Mouse (Mus musculus) cortical plate, adult 2 months (tissue): ENCODE measurements around the gene Elk4.

Experiments
- CTCF ChIP-seq: fragments of 200-500 bp; IDR thresholded peaks from 2 replicates; pipeline ENCODE4 v1.5.1; 2011; ENCODE audit warnings: mild to moderate bottlenecking, control low read depth, low read length; ENCODE audit not compliant: insufficient read depth; ENCODE audit errors: extremely low read depth
- POLR2A ChIP-seq: fragments of 200-500 bp; IDR thresholded peaks from 2 replicates; pipeline ENCODE4 v1.6.1; 2011; ENCODE audit warnings: mild to moderate bottlenecking, low read length, control low read depth; ENCODE audit not compliant: insufficient read depth; ENCODE audit errors: extremely low read depth

DNA sequence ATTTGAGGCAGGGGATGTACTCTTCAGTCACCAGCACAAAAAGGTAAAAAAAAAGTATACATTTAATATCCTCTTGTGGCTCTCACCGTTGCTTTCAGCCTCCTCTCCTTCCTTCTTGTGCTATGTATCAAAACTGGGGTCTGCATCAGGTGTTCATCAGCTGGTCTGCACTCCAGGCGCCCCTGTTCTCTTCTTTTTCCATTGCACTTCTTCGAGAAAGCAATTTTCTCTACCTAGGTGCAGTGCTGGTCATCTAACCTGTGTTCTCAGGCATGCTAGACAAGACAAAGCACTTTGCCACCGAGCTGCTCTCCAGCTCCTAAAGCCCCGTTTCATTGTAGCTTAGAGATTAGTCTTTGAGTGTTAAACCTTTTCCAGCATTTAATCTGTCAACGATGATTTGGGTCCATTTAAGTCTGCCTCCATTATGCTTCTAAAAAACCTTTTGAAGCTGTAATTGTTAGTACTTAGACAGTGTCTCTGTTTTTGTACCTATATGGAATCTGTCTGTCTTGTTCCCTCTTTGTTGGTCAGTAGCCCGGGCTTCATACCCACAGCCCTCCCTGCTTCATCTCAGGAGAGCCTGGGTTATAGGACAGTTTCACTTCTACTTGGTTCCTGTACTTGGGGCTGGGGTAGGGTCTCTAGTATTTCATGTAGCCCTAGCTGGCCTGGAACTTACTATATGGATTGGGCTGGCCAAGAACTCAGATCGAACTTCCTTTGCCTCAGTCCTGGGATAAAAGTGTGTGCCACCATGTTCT is 1.7 kb downstream of the Elk4 start:
- TF ChIP-seq CTCF (no peak), POLR2A (no peak)
